Mouse (Mus musculus): ENCODE measurements around the gene Fam3c.

Gene Fam3c

GRCm38 (mm10) chr6:22354031-22354430 lies 2.0 kb downstream of the Fam3c start:
- 51% methylated on average over 1 of the region's 1 CpGs for WGBS

DNA sequence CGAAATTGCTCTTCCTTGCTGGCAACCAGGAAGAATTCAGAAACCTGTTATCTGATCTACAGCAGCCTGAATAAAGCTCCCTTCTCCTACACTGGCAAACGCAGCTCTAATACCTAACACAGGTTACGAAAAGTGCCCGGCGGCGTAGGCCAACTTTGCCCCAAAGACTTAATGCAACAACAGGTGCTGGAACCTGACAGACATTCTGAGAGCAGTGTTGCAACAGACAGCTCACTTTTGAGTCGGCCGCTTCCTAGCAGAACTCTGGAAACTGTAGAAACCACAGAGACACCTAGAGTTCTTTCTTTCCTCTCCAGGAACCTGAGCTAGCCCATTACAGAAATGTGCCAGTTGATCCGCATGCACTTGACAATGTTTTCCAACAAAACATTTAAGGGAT lies 4.5 kb downstream of the Fam3c start:
- 89% methylated on average over 9 of the region's 9 CpGs for WGBS

GRCm38 (mm10) chr6:22350239-22350571 lies 5.8 kb downstream of the Fam3c start:
- 72% methylated on average over 4 of the region's 4 CpGs for WGBS

DNA sequence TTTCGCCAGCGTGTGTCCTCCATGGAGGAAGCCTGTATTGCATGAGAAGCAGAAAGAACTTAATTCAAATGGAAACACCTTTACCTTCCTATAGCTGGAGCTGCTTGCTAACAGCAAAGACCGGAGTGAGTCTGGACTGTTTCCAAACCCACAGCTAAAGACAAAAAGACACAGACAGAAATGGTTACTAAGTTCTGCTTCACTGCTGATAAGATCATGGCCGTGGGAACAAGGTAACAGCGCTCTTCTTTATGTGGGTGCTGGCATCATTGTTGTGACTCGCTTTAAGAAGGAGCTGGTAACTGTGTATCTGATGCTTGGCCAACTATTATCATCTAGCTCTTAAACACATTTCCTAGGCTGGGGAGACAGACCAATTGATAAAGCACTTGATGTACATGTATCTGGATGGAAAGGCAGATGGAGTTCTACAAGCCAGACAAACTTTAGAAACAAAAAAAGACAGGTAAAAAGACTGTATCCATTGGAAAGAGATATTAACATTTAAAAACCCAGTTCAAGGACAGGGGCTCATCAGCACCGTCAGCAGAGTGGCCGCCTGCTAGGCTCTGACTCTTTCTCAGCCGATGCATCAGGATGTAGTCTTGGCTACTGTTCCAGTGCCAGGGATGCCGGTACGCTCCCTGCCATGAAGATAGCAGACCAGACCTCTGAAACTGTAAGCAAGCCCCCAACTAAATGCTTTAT lies 6.4 kb downstream of the Fam3c start:
- 84% methylated on average over 11 of the region's 11 CpGs for WGBS

GRCm38 (mm10) chr6:22348975-22349374 lies 7.1 kb downstream of the Fam3c start:
- WGBS, result over 99% methylated on average over 3 of the region's 3 CpGs

DNA sequence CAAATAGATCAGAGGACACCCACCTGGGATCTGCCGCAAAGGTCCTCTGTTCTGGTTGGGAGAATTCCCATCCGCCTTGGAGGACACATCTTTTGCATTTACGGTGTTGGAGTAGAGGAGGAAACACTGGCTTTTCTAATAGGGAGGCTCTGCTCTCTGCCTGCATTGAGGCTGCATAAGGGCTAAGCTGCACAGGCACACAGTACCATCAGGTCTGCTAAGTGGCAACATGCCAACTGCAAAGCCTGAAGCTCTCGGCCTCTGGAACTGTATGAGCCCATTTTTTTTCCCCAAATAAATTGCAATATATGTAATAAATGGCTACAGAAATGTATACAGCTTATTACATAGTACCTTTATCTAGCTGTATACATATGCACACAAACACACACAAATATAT lies 7.9 kb downstream of the Fam3c start:
- 79% methylated on average over 4 of the region's 4 CpGs for WGBS

DNA sequence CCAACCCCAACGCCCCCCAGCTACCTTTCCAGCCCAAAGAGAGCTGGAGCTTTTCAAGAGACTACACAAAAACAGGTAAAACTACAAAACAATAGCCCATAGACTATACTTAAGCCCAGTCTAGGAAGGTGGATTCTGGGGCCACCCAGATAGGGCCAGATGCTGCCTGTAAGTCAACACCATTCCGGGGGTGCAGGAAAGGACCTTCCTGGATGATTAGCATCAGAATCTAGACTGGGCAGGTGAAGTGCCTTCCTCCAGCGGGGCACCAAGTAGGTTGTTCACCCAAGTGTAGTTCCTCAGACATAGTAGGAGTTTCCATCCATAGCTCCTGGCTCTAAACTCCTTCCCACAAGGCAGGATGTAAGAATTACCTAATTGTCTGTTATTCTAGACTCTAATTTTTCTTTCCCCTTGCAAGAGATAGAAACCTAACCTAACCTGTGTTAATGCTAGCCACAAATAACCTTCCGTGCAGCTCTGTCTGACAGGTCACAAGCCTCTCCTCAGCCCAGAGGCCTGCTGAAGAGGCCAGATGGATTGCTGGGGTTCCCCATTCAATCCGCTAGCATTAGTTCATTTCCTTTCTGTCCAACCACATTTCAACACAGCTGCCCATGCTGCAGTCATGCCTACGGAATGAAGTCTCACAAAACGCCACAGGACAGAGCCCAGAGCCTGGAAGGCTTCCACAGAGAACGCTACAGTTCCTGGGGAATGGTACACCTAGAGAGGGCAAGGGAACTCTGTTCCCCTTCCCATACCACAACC lies 8.7 kb downstream of the Fam3c start:
- WGBS, result 88% methylated on average over 8 of the region's 8 CpGs

DNA sequence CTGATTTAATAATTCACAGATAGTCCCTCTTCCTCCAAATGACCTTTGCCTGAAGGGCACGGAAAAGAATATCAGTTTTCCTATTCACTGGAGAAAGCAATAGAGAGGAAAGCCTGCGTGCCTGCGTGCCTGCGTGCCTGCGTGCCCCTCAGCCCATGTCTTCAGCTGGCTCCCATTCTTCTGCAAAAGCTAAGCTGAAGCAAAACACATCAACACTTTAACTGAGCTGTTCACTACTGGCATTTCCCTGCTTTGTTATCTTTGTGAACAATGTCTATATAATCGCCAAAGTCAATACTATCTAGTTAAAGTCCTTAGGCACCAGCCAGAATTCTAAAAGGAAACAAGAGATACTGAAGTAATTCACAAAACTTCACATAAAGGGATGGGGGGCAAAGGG lies 11.6 kb downstream of the Fam3c start:
- 66% methylated on average over 6 of the region's 6 CpGs for WGBS

- 93% methylated on average over 6 of the region's 6 CpGs for WGBS
These were observed 12.3 kb downstream of the Fam3c start for GRCm38 (mm10) chr6:22343706-22344105.

DNA sequence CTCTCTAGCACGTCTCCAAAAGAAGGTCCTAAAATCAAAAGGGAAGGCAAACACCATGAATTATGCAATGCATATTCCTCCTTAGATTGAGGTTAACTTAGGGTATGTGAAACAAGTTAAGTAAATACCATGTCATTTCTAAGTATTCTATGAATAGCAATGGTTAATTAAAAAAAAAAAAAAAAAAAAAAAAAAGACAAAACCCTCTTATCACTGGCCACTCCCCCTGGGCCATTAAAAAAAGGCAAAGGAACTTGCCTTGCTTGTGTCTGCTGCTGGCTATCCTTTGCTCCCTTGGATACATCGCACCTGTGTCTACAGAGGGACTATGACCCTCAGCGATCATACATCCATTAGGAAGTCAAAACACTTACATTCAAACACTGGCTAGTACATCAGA lies 12.8 kb downstream of the Fam3c start:
- WGBS, result 94% methylated on average over 3 of the region's 3 CpGs

DNA sequence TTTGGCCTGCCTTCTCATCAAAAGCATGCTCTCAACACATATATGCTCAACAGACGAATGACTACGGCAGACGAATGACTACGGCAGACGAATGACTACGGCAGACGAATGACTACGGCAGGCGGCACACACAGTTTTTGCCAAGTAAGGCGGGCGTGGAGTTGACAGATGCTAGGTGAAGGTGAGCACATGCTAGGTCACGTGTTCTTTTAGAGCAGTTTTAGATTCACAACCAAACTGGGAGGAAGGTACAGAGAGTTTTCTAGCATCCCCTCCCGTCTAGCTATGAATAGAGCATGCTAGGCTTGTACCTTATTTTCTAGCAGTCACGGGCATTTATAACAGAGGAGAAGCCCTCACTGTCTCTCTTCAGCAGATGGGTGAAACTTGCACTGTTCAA lies 15.3 kb downstream of the Fam3c start:
- WGBS, result 93% methylated on average over 14 of the region's 14 CpGs

DNA sequence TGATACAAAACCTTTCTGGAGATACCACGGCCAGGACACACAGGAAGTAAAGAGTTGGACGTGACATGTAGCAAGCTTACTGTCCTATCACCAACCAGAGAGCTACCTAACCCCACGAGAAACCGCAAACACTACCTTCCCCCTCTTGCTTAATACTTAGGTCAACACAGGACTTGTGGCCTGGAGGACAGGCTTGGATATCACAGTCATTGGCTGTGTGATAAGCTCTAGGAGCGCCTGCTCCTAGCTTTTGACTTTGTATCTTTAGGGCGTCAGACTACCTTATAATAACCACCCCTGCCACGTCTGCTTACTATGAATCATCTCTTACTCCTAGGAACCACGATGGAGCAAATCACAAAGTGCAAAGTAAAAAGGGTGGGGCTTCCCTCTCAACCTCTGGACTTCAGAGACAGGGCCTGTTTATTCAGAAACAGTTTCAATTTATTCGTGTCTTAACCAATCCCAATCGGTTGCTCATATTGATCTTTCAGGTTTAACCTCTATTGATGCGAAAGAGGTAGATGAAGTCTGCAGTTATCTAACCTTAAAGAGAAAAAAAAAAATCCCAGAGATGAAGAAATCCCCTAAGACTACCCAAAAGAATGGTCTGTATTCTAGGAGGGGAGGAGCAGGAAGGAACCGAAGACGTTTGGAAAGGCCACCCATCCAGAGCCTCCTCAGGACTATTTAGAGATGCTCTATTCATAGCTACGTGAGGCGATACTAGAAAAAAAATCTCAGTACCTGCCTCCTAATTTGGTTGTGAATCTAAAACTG lies 16.1 kb downstream of the Fam3c start:
- 90% methylated on average over 15 of the region's 15 CpGs for WGBS

DNA sequence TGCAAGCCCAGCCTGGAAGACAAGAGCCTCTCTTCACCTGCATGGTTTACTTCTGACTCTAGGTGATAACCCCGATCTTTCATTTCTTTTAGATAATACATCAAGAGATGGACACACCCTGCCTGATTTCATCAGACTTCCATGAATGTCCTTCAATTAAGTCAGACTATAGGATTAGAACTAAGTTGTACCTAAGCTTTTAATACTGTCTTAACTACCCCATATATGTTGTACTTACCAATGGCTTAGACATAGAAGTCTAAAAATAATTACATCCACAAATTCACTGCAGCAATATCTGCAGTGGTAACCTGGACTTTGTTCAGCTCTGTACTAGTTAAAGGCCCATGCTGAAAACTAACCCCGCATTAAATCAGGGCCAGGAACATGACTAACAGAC lies 23.5 kb downstream of the Fam3c start:
- 99% methylated on average over 2 of the region's 2 CpGs for WGBS

DNA sequence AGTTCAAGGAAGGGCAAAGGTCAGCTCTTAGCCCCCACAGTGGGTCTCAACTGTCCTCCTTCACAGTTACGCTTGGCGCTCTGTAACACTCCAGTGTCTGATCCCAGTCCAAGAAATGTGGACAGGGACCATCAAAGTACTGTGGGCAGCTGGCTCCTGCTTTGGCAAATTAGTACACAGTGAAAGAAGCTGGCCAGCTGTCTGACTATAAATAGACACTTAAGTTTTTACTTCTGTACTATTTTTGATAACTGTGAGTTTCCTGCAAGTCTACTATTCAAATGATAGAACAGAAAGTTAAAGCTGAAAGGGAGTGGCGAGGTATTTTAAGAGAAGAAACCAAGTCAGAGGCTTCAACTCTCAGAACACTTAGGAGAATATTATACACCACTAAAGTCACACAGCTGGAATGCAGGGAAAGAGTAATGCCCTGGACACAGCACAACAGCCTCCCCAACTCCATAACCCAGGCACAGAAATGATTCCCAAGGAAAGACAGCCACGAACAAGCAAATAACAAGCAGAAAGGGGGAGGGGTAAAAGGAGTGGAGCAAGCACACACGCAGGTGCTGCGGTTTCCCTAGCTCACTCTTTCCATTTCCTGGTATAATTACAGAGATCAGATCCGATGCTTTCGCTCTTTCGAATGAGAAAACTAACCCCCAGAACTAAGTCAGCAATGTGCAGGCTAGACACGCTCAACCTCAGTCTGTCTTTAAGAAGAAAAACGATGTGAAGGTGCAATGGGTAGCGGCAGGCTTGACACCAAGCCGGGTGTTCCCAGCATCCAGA lies 25.7 kb downstream of the Fam3c start:
- whole genome bisulfite sequencing, result 75% methylated on average over 13 of the region's 13 CpGs

GRCm38 (mm10) chr6:22327931-22328330 lies 28.1 kb downstream of the Fam3c start:
- WGBS, result 88% methylated on average over 8 of the region's 8 CpGs

DNA sequence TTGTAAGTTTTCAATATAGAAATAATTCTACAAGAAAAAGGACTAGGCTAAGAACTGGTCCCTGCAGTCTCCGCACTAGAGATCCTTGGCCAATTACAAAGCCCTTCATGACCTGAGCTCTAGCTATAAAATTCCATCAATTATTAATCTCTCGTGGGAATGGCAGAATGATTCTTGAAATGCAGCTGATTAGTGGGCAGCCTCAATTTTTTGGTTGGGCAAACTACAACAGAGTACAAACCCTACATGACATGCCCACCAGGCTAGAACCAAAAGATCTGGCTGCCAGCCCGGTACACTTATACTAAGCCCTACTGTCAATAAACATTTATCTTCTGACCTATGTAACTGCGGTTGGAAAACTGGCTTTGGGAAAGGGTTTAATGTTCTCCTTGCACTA lies 29.0 kb downstream of the Fam3c start:
- WGBS, result 79% methylated on average over 4 of the region's 4 CpGs

- WGBS, result 81% methylated on average over 4 of the region's 4 CpGs
These were observed 29.8 kb downstream of the Fam3c start for GRCm38 (mm10) chr6:22326289-22326688.

DNA sequence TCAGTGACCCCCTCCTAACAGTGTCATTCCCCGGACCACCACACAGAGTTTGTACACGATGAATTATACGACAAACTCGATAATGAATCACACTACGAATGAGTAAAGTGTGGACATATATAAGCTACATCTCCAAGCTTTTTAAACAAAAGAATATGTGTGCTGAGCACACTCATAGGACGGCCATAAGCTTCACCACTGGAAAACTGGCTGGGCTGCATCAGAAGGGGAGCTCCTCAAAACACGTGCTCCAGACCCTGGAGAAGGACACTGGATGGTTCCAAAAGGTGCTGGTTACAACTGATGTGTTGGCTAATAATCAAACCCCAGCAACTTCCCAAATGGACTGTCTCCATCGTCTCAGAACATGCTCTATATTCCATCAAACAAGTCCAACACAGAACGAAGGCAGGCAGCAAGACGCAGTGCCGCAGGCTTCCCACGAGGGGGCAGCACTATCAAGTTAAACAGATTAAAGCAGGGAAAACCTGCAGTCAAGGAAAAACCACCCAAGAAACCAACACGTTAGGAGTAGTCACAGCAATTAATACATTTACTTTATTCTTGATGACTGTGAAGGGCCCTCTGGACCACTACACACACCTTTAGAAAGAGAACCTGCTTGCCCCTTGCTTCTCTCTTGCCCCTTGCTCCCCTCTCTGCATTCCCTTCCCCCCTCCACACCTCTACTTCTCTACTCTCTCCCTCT lies 30.5 kb downstream of the Fam3c start:
- WGBS, result 51% methylated on average over 13 of the region's 13 CpGs

DNA sequence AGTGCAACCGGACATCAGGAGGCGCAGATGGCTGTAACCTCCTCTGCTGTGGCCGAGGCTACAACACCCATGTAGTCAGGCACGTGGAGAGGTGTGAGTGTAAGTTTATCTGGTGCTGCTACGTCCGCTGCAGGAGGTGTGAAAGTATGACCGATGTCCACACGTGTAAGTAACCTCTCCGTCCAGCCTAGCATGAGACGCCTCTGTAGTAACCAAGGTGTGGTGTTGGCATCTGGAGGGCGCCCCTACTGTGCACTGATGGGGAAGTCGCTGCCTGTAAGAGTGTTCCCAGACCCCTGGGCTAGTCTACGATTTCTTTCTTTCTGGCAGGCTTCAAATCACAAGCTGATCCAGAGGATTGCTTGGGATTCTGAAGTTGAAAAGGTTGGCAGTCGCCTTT lies 58.0 kb downstream of the Fam3c start:
- 76% methylated on average over 14 of the region's 14 CpGs for WGBS

GRCm38 (mm10) chr6:22297028-22297427 lies 59.0 kb downstream of the Fam3c start:
- WGBS, result 91% methylated on average over 6 of the region's 6 CpGs

GRCm38 (mm10) chr6:22293922-22294321 lies 62.1 kb downstream of the Fam3c start:
- 46% methylated on average over 3 of the region's 3 CpGs for WGBS
